Mouse (Mus musculus) neural tube, embryonic 11.5 days (tissue): ENCODE data around the gene Flvcr1. TPM values are rescaled to one million over a fixed set of nuclear protein-coding genes. Genes with fewer than 3 reads are reported as not detected.

Experiments
- ATAC-seq: fragments of 200-750 bp; cut with Nextera tagmentation; 2 replicates; pipeline ENCODE4 v1.8.0; 2017; ENCODE audit warnings: moderate number of reproducible peaks, mild to moderate bottlenecking, moderate TSS enrichment, moderate library complexity; ENCODE audit not compliant: insufficient read depth, low FRiP score, low TSS enrichment
- DNase-seq: peaks from one replicate; pipeline ENCODE4 v3.0.0-alpha.2; 2015; ENCODE audit warnings: low spot score
- H3K27ac ChIP-seq: fragments of 300-500 bp; sonication (generic); 2 replicates; pipeline ENCODE4 v1.5.1; 2014; ENCODE audit warnings: low read depth, mild to moderate bottlenecking, low read length
- H3K27me3 ChIP-seq: fragments of 300-500 bp; sonication (generic); 2 replicates; pipeline ENCODE4 v1.6.1; 2014; ENCODE audit warnings: mild to moderate bottlenecking, low read length, mixed read lengths; ENCODE audit not compliant: control insufficient read depth, insufficient read depth
- H3K36me3 ChIP-seq: fragments of 300-500 bp; sonication (generic); 2 replicates; pipeline ENCODE4 v1.6.1; 2014; ENCODE audit warnings: mild to moderate bottlenecking, low read length, moderate library complexity, mixed read lengths; ENCODE audit not compliant: control insufficient read depth, insufficient read depth
- H3K4me1 ChIP-seq: fragments of 300-500 bp; sonication (generic); 2 replicates; pipeline ENCODE4 v1.6.1; 2014; ENCODE audit warnings: low read length, mixed read lengths; ENCODE audit not compliant: control insufficient read depth, insufficient read depth
- H3K4me2 ChIP-seq: fragments of 300-500 bp; sonication (generic); 2 replicates; pipeline ENCODE4 v1.6.1; 2014; ENCODE audit warnings: low read depth, mild to moderate bottlenecking, moderate library complexity
- H3K4me3 ChIP-seq: fragments of 300-500 bp; sonication (generic); 2 replicates; pipeline ENCODE4 v1.5.1; 2014; ENCODE audit warnings: low read depth, low read length
- H3K9ac ChIP-seq: fragments of 300-500 bp; sonication (generic); 2 replicates; pipeline ENCODE4 v1.6.1; 2014; ENCODE audit warnings: mild to moderate bottlenecking, low read length
- H3K9me3 ChIP-seq: fragments of 300-500 bp; sonication (generic); 2 replicates; pipeline ENCODE4 v1.6.1; 2016; ENCODE audit warnings: low read length; ENCODE audit not compliant: control insufficient read depth
- WGBS: fragments of 180-500 bp; shearing (Covaris S2); extraction: QIAGEN DNeasy Blood & Tissue Kit; methylation state at CpG from one replicate; pipeline ENCODE4 v1.1.7; 2014; 5-methylcytosine and 5-hydroxymethylcytosine counted together
- polyA plus RNA-seq: library from polyadenylated mRNA; unstranded; fragments of >200 nt; fragmentation: Nextera tagmentation; extraction: Ambion mirVana; gene quantifications from 2 replicates; pipeline ENCODE4 v1.2.1, GENCODE M21; 2014

Flvcr1 gene
- polyA plus RNA-seq, 1 experiment from 2014 or later: 10.7 TPM

DNA sequence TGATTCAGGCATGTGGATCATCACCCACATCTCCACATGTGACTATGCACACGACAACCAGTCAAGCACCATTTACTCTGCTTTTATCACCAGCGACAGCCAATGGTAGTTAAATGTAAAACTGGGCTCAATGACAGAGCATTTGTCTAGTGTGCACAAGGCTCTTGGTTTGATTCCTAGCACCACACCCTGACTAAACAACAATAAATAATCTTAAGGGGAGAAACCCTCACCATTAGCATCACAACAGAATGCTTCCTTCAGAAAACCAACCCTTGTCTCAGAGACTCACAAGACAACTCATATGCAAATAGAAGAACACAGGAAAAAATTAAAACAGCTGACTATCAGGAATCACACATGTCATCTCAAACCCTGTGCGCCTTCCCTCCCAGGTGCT lies 11.7 kb downstream of the Flvcr1 start:
- Histone ChIP-seq H3K4me1 (no peaks in the 10 kb centered on the region), H3K4me2 (no peak overlapping the region), H3K9ac (no peak overlapping the region), H3K9me3 (no peaks in the 10 kb centered on the region), H3K27ac (no peak overlapping the region), H3K27me3 (no peaks in the 10 kb centered on the region), H3K36me3 (0 out of 2 replicates have a peak, but pooled peaks cover 4% of the 10 kb centered on the region), H3K4me3 (no peak overlapping the region)
- ATAC-seq: no peak
- no peak for DNase-seq
- WGBS: 93% methylated on average over 3 of the region's 3 CpGs

DNA sequence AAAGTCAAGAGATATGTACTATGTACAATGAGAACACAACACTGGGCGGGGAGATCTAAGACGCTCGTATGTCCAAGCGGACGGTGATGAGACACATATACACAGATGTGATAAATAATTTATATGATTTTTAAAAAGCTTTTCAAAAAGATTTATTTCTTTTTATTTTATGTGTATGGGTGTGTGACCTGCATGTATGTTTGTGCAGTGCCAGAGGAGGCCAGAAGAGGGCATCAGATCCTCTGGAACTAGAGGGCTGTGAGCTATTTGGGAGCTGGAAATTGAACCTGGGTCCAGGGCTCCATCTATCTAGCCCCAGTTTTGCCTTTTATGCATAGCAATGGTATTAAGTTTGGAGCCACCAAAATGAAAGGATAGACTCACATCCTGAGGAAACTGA lies 17.3 kb downstream of the Flvcr1 start:
- H3K27ac ChIP-seq: no peak overlapping the region
- DNase-seq: no peak
- no peak overlapping the region for H3K9ac ChIP-seq
- no peaks in the 10 kb centered on the region for H3K9me3 ChIP-seq
- no peak overlapping the region for H3K4me3 ChIP-seq
- no peak for ATAC-seq
- no peak overlapping the region for H3K4me2 ChIP-seq
- H3K27me3 ChIP-seq: no peaks in the 10 kb centered on the region
- H3K36me3 ChIP-seq: peaks cover 7% of the 10 kb centered on the region; the same call in 1 of the 2 replicates
- H3K4me1 ChIP-seq: no peaks in the 10 kb centered on the region
- 97% methylated on average over 5 of the region's 5 CpGs for WGBS

DNA sequence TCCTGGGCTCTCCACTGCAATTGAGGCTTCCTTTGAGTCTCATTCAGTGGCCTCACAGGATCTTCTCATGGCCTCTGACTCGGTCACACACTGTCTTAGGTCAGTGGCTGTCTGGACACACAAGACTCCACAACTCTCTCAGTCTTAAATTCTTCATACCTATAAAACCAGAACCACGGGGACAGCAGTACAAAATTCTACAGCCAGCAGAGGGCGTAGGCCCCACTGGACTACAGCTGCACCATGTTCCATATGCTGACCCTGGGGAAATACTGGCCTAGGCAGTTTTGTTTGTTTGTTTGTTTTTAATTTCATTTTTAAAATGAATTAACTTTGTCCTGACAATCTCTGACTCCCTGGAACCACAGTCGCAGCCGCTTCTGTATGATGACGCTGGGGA lies 23.8 kb downstream of the Flvcr1 start:
- ATAC-seq: no peak
- WGBS: 70% methylated on average over 6 of the region's 6 CpGs
- no peaks in the 10 kb centered on the region for H3K4me1 ChIP-seq
- H3K27me3 ChIP-seq: no peaks in the 10 kb centered on the region
- H3K4me2 ChIP-seq: no peak overlapping the region
- H3K9ac ChIP-seq: no peak overlapping the region
- no peak overlapping the region for H3K27ac ChIP-seq
- H3K36me3 ChIP-seq: no peaks in the 10 kb centered on the region
- peak; percentile 19 for DNase-seq
- H3K9me3 ChIP-seq: no peaks in the 10 kb centered on the region
- H3K4me3 ChIP-seq: no peak overlapping the region

DNA sequence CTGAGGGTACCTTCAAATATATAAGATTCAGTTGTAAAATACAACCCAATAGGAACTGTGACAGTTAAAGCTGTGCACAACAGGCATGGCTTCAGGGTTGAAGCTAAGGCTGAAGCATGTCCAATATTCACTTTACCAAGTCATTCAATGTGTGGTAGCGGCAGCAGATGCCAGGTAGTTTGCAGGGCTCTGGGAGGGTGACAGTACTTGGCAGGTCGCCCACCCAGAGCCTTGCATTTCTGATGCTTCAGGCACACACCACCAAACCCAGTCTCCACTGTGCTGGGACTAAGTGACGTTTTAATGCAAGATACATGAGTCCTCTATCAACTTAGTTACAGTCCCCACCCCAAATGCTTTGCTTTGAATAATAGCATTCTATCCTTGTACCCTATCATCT lies 25.3 kb downstream of the Flvcr1 start:
- Histone ChIP-seq H3K4me2 (no peak overlapping the region), H3K27me3 (no peaks in the 10 kb centered on the region), H3K4me1 (no peaks in the 10 kb centered on the region), H3K9ac (no peak overlapping the region), H3K36me3 (no peaks in the 10 kb centered on the region), H3K4me3 (no peak overlapping the region), H3K9me3 (no peaks in the 10 kb centered on the region), H3K27ac (no peak overlapping the region)
- no peak for DNase-seq
- ATAC-seq: no peak
- 84% methylated on average over 3 of the region's 3 CpGs for WGBS

DNA sequence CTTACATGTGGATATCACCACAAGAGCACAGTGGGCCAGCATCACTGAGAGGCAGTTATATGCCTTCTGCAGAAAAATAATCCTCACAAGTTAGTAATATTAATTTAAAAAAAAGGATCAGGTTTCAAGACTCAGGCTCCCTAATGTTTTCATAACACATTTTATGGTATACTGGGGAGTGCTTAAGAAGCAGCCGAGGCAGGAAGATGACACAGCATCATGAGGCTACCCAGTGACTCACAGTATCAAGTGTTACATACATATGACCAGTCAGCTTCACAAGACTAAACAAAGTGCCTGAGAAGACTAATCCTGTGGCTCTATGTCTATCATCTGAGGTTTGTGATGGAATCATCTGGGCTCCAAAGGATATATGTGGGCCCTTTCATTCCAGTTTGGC lies 27.9 kb downstream of the Flvcr1 start:
- WGBS: 88% methylated on average over 1 of the region's 1 CpGs
- H3K4me3 ChIP-seq: no peak overlapping the region
- no peaks in the 10 kb centered on the region for H3K9me3 ChIP-seq
- H3K27me3 ChIP-seq: no peaks in the 10 kb centered on the region
- H3K4me2 ChIP-seq: no peak overlapping the region
- H3K27ac ChIP-seq: no peak overlapping the region
- H3K36me3 ChIP-seq: no peaks in the 10 kb centered on the region
- no peak overlapping the region for H3K9ac ChIP-seq
- ATAC-seq (no peak), DNase-seq (no peak)
- H3K4me1 ChIP-seq: no peaks in the 10 kb centered on the region

GRCm38 (mm10) chr1:190996346-190996877 lies 29.5 kb downstream of the Flvcr1 start:
- H3K9me3 ChIP-seq: no peaks in the 10 kb centered on the region
- no peak overlapping the region for H3K27ac ChIP-seq
- WGBS: 72% methylated on average over 6 of the region's 6 CpGs
- H3K4me3 ChIP-seq: no peak overlapping the region
- ATAC-seq: no peak
- no peak for DNase-seq
- H3K9ac ChIP-seq: no peak overlapping the region
- no peak overlapping the region for H3K4me2 ChIP-seq
- no peaks in the 10 kb centered on the region for H3K4me1 ChIP-seq
- no peaks in the 10 kb centered on the region for H3K27me3 ChIP-seq
- no peaks in the 10 kb centered on the region for H3K36me3 ChIP-seq

- Histone ChIP-seq H3K9me3 (no peaks in the 10 kb centered on the region), H3K27me3 (no peaks in the 10 kb centered on the region), H3K4me2 (no peak overlapping the region), H3K4me1 (no peaks in the 10 kb centered on the region), H3K36me3 (no peaks in the 10 kb centered on the region), H3K27ac (no peak overlapping the region), H3K4me3 (no peak overlapping the region), H3K9ac (no peak overlapping the region)
- WGBS: 69% methylated on average over 7 of the region's 7 CpGs
- no peak for DNase-seq
- no peak for ATAC-seq
Measured at GRCm38 (mm10) chr1:190995548-190995947, 30.4 kb downstream of the Flvcr1 start.

GRCm38 (mm10) chr1:190989437-190990082 lies 36.4 kb downstream of the Flvcr1 start:
- no peaks in the 10 kb centered on the region for H3K36me3 ChIP-seq
- WGBS: 86% methylated on average over 9 of the region's 9 CpGs

GRCm38 (mm10) chr1:190981412-190981811 lies 44.5 kb downstream of the Flvcr1 start:
- no peaks in the 10 kb centered on the region for H3K27me3 ChIP-seq
- H3K9me3 ChIP-seq: no peaks in the 10 kb centered on the region
- H3K36me3 ChIP-seq: no peaks in the 10 kb centered on the region
- H3K4me1 ChIP-seq: peaks cover 7% of the 10 kb centered on the region; the same call in 1 of the 2 replicates
- no peak overlapping the region for H3K9ac ChIP-seq
- H3K27ac ChIP-seq: no peak overlapping the region
- H3K4me2 ChIP-seq: no peak overlapping the region
- ATAC-seq (no peak), DNase-seq (no peak)
- 80% methylated on average over 4 of the region's 4 CpGs for WGBS
- H3K4me3 ChIP-seq: no peak overlapping the region

More at GRCm38 (mm10) chr1:190989437-190990082, 36.4 kb downstream of the Flvcr1 start:
- DNase-seq (no peak), ATAC-seq (no peak)
- Histone ChIP-seq H3K4me1 (no peaks in the 10 kb centered on the region), H3K4me2 (no peak overlapping the region), H3K9ac (no peak overlapping the region), H3K4me3 (no peak overlapping the region), H3K27me3 (no peaks in the 10 kb centered on the region), H3K9me3 (no peaks in the 10 kb centered on the region), H3K27ac (no peak overlapping the region)
